26 mouse cellular contexts compared by ENCODE assay signal in the genomic region with DNA sequence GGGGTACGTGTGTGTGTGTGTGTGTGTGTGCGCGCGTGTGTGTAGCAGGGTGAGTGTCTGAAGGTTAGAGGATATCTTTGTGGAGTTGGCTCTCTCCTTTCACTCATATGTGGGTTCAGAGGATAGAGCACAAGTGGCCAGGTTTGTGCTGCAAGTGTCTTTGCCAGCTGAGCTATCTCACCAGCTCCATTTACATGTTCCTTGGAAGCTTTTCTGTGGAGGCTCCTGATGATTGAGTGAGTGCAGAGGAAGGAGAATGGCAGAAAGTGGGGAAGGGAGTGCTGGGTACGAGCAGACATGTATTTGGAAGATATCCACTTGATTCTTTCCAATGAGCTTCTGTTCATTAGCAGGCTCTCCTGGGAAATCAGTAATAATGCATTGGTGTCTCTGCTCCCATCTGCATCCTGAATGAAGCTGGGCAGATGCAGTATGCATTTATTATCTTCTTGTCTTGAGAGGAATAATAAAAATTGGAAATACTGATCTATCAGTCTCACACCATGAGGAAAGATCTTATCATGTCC.
A peak's percentile ranks its signal among the peaks of the same experiment; 100 is the strongest.
DNase-seq lines count a peak whose midpoint lies in the region; ATAC-seq and TF ChIP-seq lines count a peak whose summit lies in the region.
"Had no signal": no experiment of that assay in that cellular context is flagged by ENCODE, and none has a peak within 500 bp of the region (broad histone marks: within the 10 kb centered on the region; RNA-seq: fewer than 3 reads in every experiment).

No protein-coding gene starts in this region.

- no peak for ATAC-seq in midbrain, embryonic 13.5 days
- no peak for ATAC-seq in hindbrain, embryonic 14.5 days (ENCODE audit: low FRiP score)
- no peak for ATAC-seq in hindbrain, postnatal 0 days
- ATAC-seq: forebrain, embryonic 16.5 days; intestine, embryonic 15.5 days; midbrain, embryonic 15.5 days had no signal

- DNase-seq in layer of hippocampus, adult 2 months (ENCODE audit: low spot score in 2 of 2): no peak
- no peak for DNase-seq in layer of hippocampus, adult 8-10 months (ENCODE audit: low spot score in 2 of 2)
- DNase-seq in midbrain, embryonic 10.5 days (ENCODE audit: low spot score): no peak
- peak; percentile 46 for DNase-seq in hindbrain, embryonic 14.5 days (ENCODE audit: low spot score)
- peak; percentile 44 for DNase-seq in hindbrain, postnatal 0 days (ENCODE audit: low spot score)
- DNase-seq in heart, postnatal 4 days: no peak
- DNase-seq: adrenal gland, postnatal 25 days; B cell, adult 2 months; gastrocnemius, adult 2 months; gastrocnemius, postnatal 36 days; heart, adult 18-20 months; kidney, adult 8-10 months; kidney, postnatal 4 days; thymus, adult 2 months; thymus, postnatal 36 days had no signal

- H3K4me1 ChIP-seq in midbrain, embryonic 13.5 days (replicated peaks): peaks cover 6% of the 10 kb centered on the region; the same call in 1 of the 2 replicates
- H3K4me1 ChIP-seq in midbrain, embryonic 10.5 days: no peaks in the 10 kb centered on the region
- H3K4me1 ChIP-seq in hindbrain, embryonic 14.5 days (replicated peaks; ENCODE audit: control insufficient read depth, insufficient read depth, low read length): no peaks in the 10 kb centered on the region
- H3K4me1 ChIP-seq in hindbrain, postnatal 0 days (ENCODE audit: insufficient read depth, low read length): peaks cover 4% of the 10 kb centered on the region; the same call in 1 of the 2 replicates
- H3K4me1 ChIP-seq: heart, embryonic 12.5 days; intestine, embryonic 15.5 days; limb, embryonic 13.5 days; midbrain, embryonic 15.5 days; neural tube, embryonic 12.5 days had no signal

- WGBS in midbrain, embryonic 13.5 days: 86% methylated on average over 5 of the region's 5 CpGs
- 87% methylated on average over 5 of the region's 5 CpGs for WGBS in midbrain, embryonic 10.5 days
- WGBS in hindbrain, embryonic 14.5 days: 83% methylated on average over 5 of the region's 5 CpGs
- 76% methylated on average over 5 of the region's 5 CpGs for WGBS in hindbrain, postnatal 0 days

- peak overlapping the region; percentile 32; the same call in 1 of the 2 replicates for H3K27ac ChIP-seq in layer of hippocampus, adult 2 months
- 0 out of 2 replicates have a peak overlapping the region, but pooled peaks have one; percentile 30 for H3K27ac ChIP-seq in midbrain, embryonic 13.5 days
- no peak overlapping the region for H3K27ac ChIP-seq in midbrain, embryonic 10.5 days (replicated peaks)
- H3K27ac ChIP-seq in hindbrain, embryonic 14.5 days: 0 out of 2 replicates have a peak overlapping the region, but pooled peaks have one; percentile 52
- H3K27ac ChIP-seq in hindbrain, postnatal 0 days: peak overlapping the region; percentile 41; the same call in 1 of the 2 replicates
- H3K27ac ChIP-seq: gastrocnemius, adult 2 months; intestine, embryonic 15.5 days; kidney, postnatal 0 days; limb, embryonic 13.5 days; midbrain, embryonic 15.5 days; neural tube, embryonic 12.5 days had no signal

- H3K4me2 ChIP-seq in midbrain, embryonic 13.5 days (replicated peaks): no peak overlapping the region
- no peak overlapping the region for H3K4me2 ChIP-seq in hindbrain, embryonic 14.5 days (replicated peaks)
- no peak overlapping the region for H3K4me2 ChIP-seq in hindbrain, postnatal 0 days (ENCODE audit: low read depth, low read length)
- H3K4me2 ChIP-seq: heart, embryonic 12.5 days; intestine, embryonic 15.5 days; limb, embryonic 13.5 days; liver, embryonic 11.5 days; midbrain, embryonic 15.5 days; neural tube, embryonic 12.5 days had no signal

- H3K9ac ChIP-seq in midbrain, embryonic 13.5 days (replicated peaks): no peak overlapping the region
- H3K9ac ChIP-seq in hindbrain, embryonic 14.5 days: no peak overlapping the region
- H3K9ac ChIP-seq in hindbrain, postnatal 0 days (replicated peaks; ENCODE audit: low read length): no peak overlapping the region
- H3K9ac ChIP-seq: heart, embryonic 12.5 days; intestine, embryonic 15.5 days; limb, embryonic 13.5 days; midbrain, embryonic 15.5 days; neural tube, embryonic 12.5 days had no signal

- H3K36me3 ChIP-seq in midbrain, embryonic 13.5 days: no peaks in the 10 kb centered on the region
- no peaks in the 10 kb centered on the region for H3K36me3 ChIP-seq in midbrain, embryonic 10.5 days
- no peaks in the 10 kb centered on the region for H3K36me3 ChIP-seq in hindbrain, embryonic 14.5 days (replicated peaks; ENCODE audit: control insufficient read depth, insufficient read depth)
- no peaks in the 10 kb centered on the region for H3K36me3 ChIP-seq in hindbrain, postnatal 0 days (ENCODE audit: insufficient read depth, low read length)
- H3K36me3 ChIP-seq: heart, embryonic 12.5 days; intestine, embryonic 15.5 days; limb, embryonic 13.5 days; midbrain, embryonic 15.5 days; neural tube, embryonic 12.5 days had no signal

- no peak overlapping the region for H3K4me3 ChIP-seq in layer of hippocampus, adult 2 months
- no peak overlapping the region for H3K4me3 ChIP-seq in midbrain, embryonic 13.5 days (replicated peaks)
- H3K4me3 ChIP-seq in midbrain, embryonic 10.5 days: no peak overlapping the region
- H3K4me3 ChIP-seq in hindbrain, embryonic 14.5 days (replicated peaks; ENCODE audit: low read length): no peak overlapping the region
- H3K4me3 ChIP-seq in hindbrain, postnatal 0 days (ENCODE audit: low read length): no peak overlapping the region
- H3K4me3 ChIP-seq: erythroblast, embryonic 14.5 days; gastrocnemius, adult 2 months; heart, embryonic 12.5 days; intestine, embryonic 15.5 days; limb, embryonic 13.5 days; midbrain, embryonic 15.5 days; myocyte; neural tube, embryonic 12.5 days had no signal

- no peaks in the 10 kb centered on the region for H3K27me3 ChIP-seq in midbrain, embryonic 13.5 days
- no peaks in the 10 kb centered on the region for H3K27me3 ChIP-seq in midbrain, embryonic 10.5 days (ENCODE audit: low read depth, poor library complexity, severe bottlenecking)
- no peaks in the 10 kb centered on the region for H3K27me3 ChIP-seq in hindbrain, embryonic 14.5 days (ENCODE audit: control insufficient read depth, insufficient read depth, low read length)
- no peaks in the 10 kb centered on the region for H3K27me3 ChIP-seq in hindbrain, postnatal 0 days (ENCODE audit: insufficient read depth, low read length)
- H3K27me3 ChIP-seq: heart, embryonic 12.5 days; intestine, embryonic 15.5 days; limb, embryonic 13.5 days; midbrain, embryonic 15.5 days; neural tube, embryonic 12.5 days had no signal

- no peak for TF ChIP-seq CTCF in layer of hippocampus, adult 2 months (conservative IDR thresholded peaks at IDR 0.05)
- TF ChIP-seq CTCF in hindbrain, postnatal 0 days (IDR thresholded peaks at IDR 0.05; ENCODE audit: low read depth): no peak

- no peaks in the 10 kb centered on the region for H3K9me3 ChIP-seq in midbrain, embryonic 13.5 days
- H3K9me3 ChIP-seq in midbrain, embryonic 10.5 days (replicated peaks): no peaks in the 10 kb centered on the region
- peaks cover 9% of the 10 kb centered on the region for H3K9me3 ChIP-seq in hindbrain, embryonic 14.5 days (ENCODE audit: control insufficient read depth, low read length)
- no peaks in the 10 kb centered on the region for H3K9me3 ChIP-seq in hindbrain, postnatal 0 days (ENCODE audit: low read length)
- H3K9me3 ChIP-seq: heart, embryonic 12.5 days; intestine, embryonic 15.5 days; limb, embryonic 13.5 days; neural tube, embryonic 12.5 days had no signal

Comparison
In these comparisons a context has a peak if more than half of its experiments do, and no peak if none do; other contexts are left out.
1. DNase-seq: peak in hindbrain, embryonic 14.5 days (single experiment) and hindbrain, postnatal 0 days (single experiment); none in layer of hippocampus, adult 2 months (0 of 2), layer of hippocampus, adult 8-10 months (0 of 2), midbrain, embryonic 10.5 days (single experiment) and heart, postnatal 4 days (single experiment).